Mouse (Mus musculus): ENCODE data around the gene Gm21964. TPM values are rescaled to one million over a fixed set of nuclear protein-coding genes. Genes with fewer than 3 reads are reported as not detected.
A peak's percentile ranks its signal among the peaks of the same experiment; 100 is the strongest.

Gene Gm21964
- polyA plus RNA-seq, 1 experiment from 2014 or later, result not detected

GRCm38 (mm10) chr8:110082416-110083105 is 18.4 kb upstream of the Gm21964 start:
- DNase-seq (ENCODE audit: low read depth, low spot score) (no peak), ATAC-seq (no peak)
- no peak for TF ChIP-seq CTCF (IDR thresholded peaks at IDR 0.05)
- H3K27me3 ChIP-seq, result peaks cover 5% of the 10 kb centered on the region
- ChIA-PET POLR2A (no interaction called here), CTCF (interaction anchor here (1.2 kb wide), 1 partner anchor 120 kb away, joined by 5 read pairs; the partner anchor contains the start of gene Marveld3)
- in situ Hi-C loops (cut with MboI; ENCODE audit: low pct_unique_long_range_greater_than_20kb), result no loop called here

GRCm38 (mm10) chr8:110091869-110092268 is 9.1 kb upstream of the Gm21964 start:
- ChIA-PET CTCF (no interaction called here), POLR2A (no interaction called here)
- no peak for TF ChIP-seq CTCF (IDR thresholded peaks at IDR 0.05)
- no peak for ATAC-seq
- peaks cover 12% of the 10 kb centered on the region for H3K27me3 ChIP-seq
- no peak for DNase-seq (ENCODE audit: low read depth, low spot score)
- in situ Hi-C loops (cut with MboI; ENCODE audit: low pct_unique_long_range_greater_than_20kb), result no loop called here

- ATAC-seq (no peak), DNase-seq (ENCODE audit: low read depth, low spot score) (no peak)
- no peak for TF ChIP-seq CTCF (IDR thresholded peaks at IDR 0.05)
- CTCF ChIA-PET, result no interaction called here
- H3K27me3 ChIP-seq, result peaks cover 25% of the 10 kb centered on the region
- in situ Hi-C loops (cut with MboI; ENCODE audit: low pct_unique_long_range_greater_than_20kb), result no loop called here
- POLR2A ChIA-PET, result no interaction called here
Observed at GRCm38 (mm10) chr8:110101676-110102075, 669 bp downstream of the Gm21964 start.

GRCm38 (mm10) chr8:110102653-110103052 is 1.6 kb downstream of the Gm21964 start, which contains the start of gene Gm17720:
Gene Gm17720 (minus strand): TSS chr8:110102753.
- ATAC-seq, result no peak
- POLR2A ChIA-PET, result no interaction called here
- CTCF ChIA-PET, result interaction anchor here (0.8 kb wide), 1 partner anchor 10 kb away, joined by 3 read pairs; no protein-coding TSS in a partner anchor
- peaks cover 21% of the 10 kb centered on the region for H3K27me3 ChIP-seq
- no peak for TF ChIP-seq CTCF (IDR thresholded peaks at IDR 0.05)
- in situ Hi-C loops (cut with MboI; ENCODE audit: low pct_unique_long_range_greater_than_20kb), result no loop called here
- no peak for DNase-seq (ENCODE audit: low read depth, low spot score)

- ATAC-seq (no peak), DNase-seq (ENCODE audit: low read depth, low spot score) (no peak)
- in situ Hi-C loops (cut with MboI; ENCODE audit: low pct_unique_long_range_greater_than_20kb), result no loop called here
- peak; percentile 60 for TF ChIP-seq CTCF (IDR thresholded peaks at IDR 0.05)
- ChIA-PET POLR2A (no interaction called here), CTCF (no interaction called here)
- peaks cover 23% of the 10 kb centered on the region for H3K27me3 ChIP-seq
Observed at GRCm38 (mm10) chr8:110119715-110120114, 18.7 kb downstream of the Gm21964 start.

- POLR2A ChIA-PET, result interaction anchor here (0.6 kb wide), 1 partner anchor 64 kb away, joined by 4 read pairs; no protein-coding TSS in a partner anchor
- H3K27me3 ChIP-seq, result peaks cover 14% of the 10 kb centered on the region
- ATAC-seq, result peak; percentile 83
- in situ Hi-C loops (cut with MboI; ENCODE audit: low pct_unique_long_range_greater_than_20kb), result no loop called here
- peak; percentile 94 for TF ChIP-seq CTCF (IDR thresholded peaks at IDR 0.05)
- CTCF ChIA-PET, result interaction anchor here (0.6 to 1.6 kb wide), 4 partner anchors 10 to 348 kb away, joined by 3 to 5 read pairs (median 4); no protein-coding TSS in a partner anchor
- no peak for DNase-seq (ENCODE audit: low read depth, low spot score)
Observed at GRCm38 (mm10) chr8:110130537-110130936, 29.5 kb downstream of the Gm21964 start.

- TF ChIP-seq CTCF (IDR thresholded peaks at IDR 0.05), result no peak
Observed at GRCm38 (mm10) chr8:110134236-110134635, 33.2 kb downstream of the Gm21964 start.

GRCm38 (mm10) chr8:110135515-110135914 is 34.5 kb downstream of the Gm21964 start:
- in situ Hi-C loops (cut with MboI; ENCODE audit: low pct_unique_long_range_greater_than_20kb), result no loop called here
- POLR2A ChIA-PET, result no interaction called here
- no peak for TF ChIP-seq CTCF (IDR thresholded peaks at IDR 0.05)

More at GRCm38 (mm10) chr8:110134236-110134635, 33.2 kb downstream of the Gm21964 start:
- peaks cover 14% of the 10 kb centered on the region for H3K27me3 ChIP-seq
- ChIA-PET CTCF (no interaction called here), POLR2A (no interaction called here)
- ATAC-seq (no peak), DNase-seq (ENCODE audit: low read depth, low spot score) (no peak)
- in situ Hi-C loops (cut with MboI; ENCODE audit: low pct_unique_long_range_greater_than_20kb), result no loop called here

GRCm38 (mm10) chr8:110140156-110140555 is 39.1 kb downstream of the Gm21964 start:
- DNase-seq (ENCODE audit: low read depth, low spot score), result no peak
- ChIA-PET POLR2A (no interaction called here), CTCF (interaction anchor here (1.4 kb wide), 1 partner anchor 9 kb away, joined by 4 read pairs; no protein-coding TSS in a partner anchor)
- ATAC-seq, result no peak
- H3K27me3 ChIP-seq, result peaks cover 20% of the 10 kb centered on the region
- no peak for TF ChIP-seq CTCF (IDR thresholded peaks at IDR 0.05)
- in situ Hi-C loops (cut with MboI; ENCODE audit: low pct_unique_long_range_greater_than_20kb), result loop anchor here (10.0 kb wide), 1 partner anchor 465 kb away; no protein-coding TSS in a partner anchor

More at GRCm38 (mm10) chr8:110135515-110135914, 34.5 kb downstream of the Gm21964 start:
- peaks cover 14% of the 10 kb centered on the region for H3K27me3 ChIP-seq
- no peak for ATAC-seq
- no peak for DNase-seq (ENCODE audit: low read depth, low spot score)
- CTCF ChIA-PET, result no interaction called here

GRCm38 (mm10) chr8:110140770-110141169 is 39.8 kb downstream of the Gm21964 start:
- ChIA-PET POLR2A (no interaction called here), CTCF (interaction anchor here (1.4 kb wide), 1 partner anchor 10 kb away, joined by 4 read pairs; no protein-coding TSS in a partner anchor)
- DNase-seq (ENCODE audit: low read depth, low spot score) (no peak), ATAC-seq (no peak)
- in situ Hi-C loops (cut with MboI; ENCODE audit: low pct_unique_long_range_greater_than_20kb), result loop anchor here (10.0 kb wide), 1 partner anchor 464 kb away; no protein-coding TSS in a partner anchor
- H3K27me3 ChIP-seq, result peaks cover 23% of the 10 kb centered on the region
- no peak for TF ChIP-seq CTCF (IDR thresholded peaks at IDR 0.05)

- peaks cover 31% of the 10 kb centered on the region for H3K27me3 ChIP-seq
- TF ChIP-seq CTCF (IDR thresholded peaks at IDR 0.05), result peak; percentile 87
- ChIA-PET CTCF (interaction anchor here (1.7 to 1.9 kb wide), 2 partner anchors 8 to 333 kb away, joined by 4 to 6 read pairs; no protein-coding TSS in a partner anchor), POLR2A (no interaction called here)
- ATAC-seq (peak; percentile 75), DNase-seq (ENCODE audit: low read depth, low spot score) (no peak)
- in situ Hi-C loops (cut with MboI; ENCODE audit: low pct_unique_long_range_greater_than_20kb), result loop anchor here (10.0 kb wide), 1 partner anchor 459 kb away; no protein-coding TSS in a partner anchor
Observed at GRCm38 (mm10) chr8:110145538-110145937, 44.5 kb downstream of the Gm21964 start.
